Mouse (Mus musculus) G1E (cell line): ENCODE results near the gene Tango6. TPM values are rescaled to one million over a fixed set of nuclear protein-coding genes. Genes with fewer than 3 reads are reported as not detected.
"Not testable (repeated sequence)": the region's sequence is repeated elsewhere in the genome, so short reads cannot be mapped to it uniquely, and the experiment has no call there.

Source experiments
- ATAC-seq: 2 replicates; pipeline ENCODE4 v1.8.0; 2016; ENCODE audit warnings: mild to moderate bottlenecking; ENCODE audit not compliant: insufficient number of reproducible peaks, poor library complexity, low FRiP score, severe bottlenecking; ENCODE audit errors: extremely low read depth
- DNase-seq: peaks from one replicate; pipeline ENCODE4 v3.0.0; 2012; ENCODE audit warnings: low spot score
- H3K27me3 ChIP-seq: 2 replicates; pipeline ENCODE4 v1.6.1; 2012; ENCODE audit warnings: mild to moderate bottlenecking, low read length, inconsistent platforms; ENCODE audit not compliant: insufficient read depth
- H3K36me3 ChIP-seq: replicated peaks from 2 replicates; pipeline ENCODE3; 2012; ENCODE audit warnings: mild to moderate bottlenecking, inconsistent platforms
- H3K4me1 ChIP-seq: 2 replicates; pipeline ENCODE4 v1.6.1; 2012; ENCODE audit warnings: low read depth, low read length, inconsistent platforms, mixed read lengths; ENCODE audit not compliant: insufficient read depth
- H3K4me3 ChIP-seq: 2 replicates; pipeline ENCODE4 v1.5.1; 2012; ENCODE audit warnings: low read depth, mild to moderate bottlenecking, inconsistent platforms, low read length, moderate library complexity, mixed read lengths
- H3K9me3 ChIP-seq: replicated peaks from 2 replicates; pipeline ENCODE4 v1.6.1; 2012; ENCODE audit warnings: inconsistent platforms
- CTCF ChIP-seq: IDR thresholded peaks from 2 replicates; pipeline ENCODE4 v1.5.1; 2012; ENCODE audit warnings: low read depth, low read length, inconsistent platforms, mixed read lengths
- GATA1 ChIP-seq: IDR thresholded peaks from 2 replicates; pipeline ENCODE4 v1.6.1; 2012; ENCODE audit warnings: borderline replicate concordance, low read length, inconsistent platforms, mixed read lengths
- GATA2 ChIP-seq: IDR thresholded peaks from 2 replicates; pipeline ENCODE4 v1.6.1; 2012; ENCODE audit warnings: low read depth, low read length, inconsistent platforms, borderline replicate concordance
- POLR2AphosphoS5 ChIP-seq: IDR thresholded peaks from 2 replicates; pipeline ENCODE4 v1.6.1; 2012; ENCODE audit warnings: low read depth, low read length, inconsistent platforms; ENCODE audit not compliant: insufficient replicate concordance
- TAL1 ChIP-seq: conservative IDR thresholded peaks from 2 replicates; pipeline ENCODE4 v1.6.1; 2012; ENCODE audit warnings: low read depth, low read length, inconsistent platforms, mixed read lengths
- polyA plus RNA-seq: library from polyadenylated mRNA; stranded (reverse); fragments of >175 nt; gene quantifications from 2 replicates; pipeline ENCODE4 v1.2.3, GENCODE M21; 2012
- total RNA-seq, 2 experiments: library from RNA; stranded (forward) in 1 of 2; stranded (reverse) in 1 of 2; fragments of 200-1000 nt in 1 of 2; fragments of >200 nt in 1 of 2; fragmentation: Nextera tagmentation in 1 of 2; gene quantifications; 2 replicates each; pipeline ENCODE4 v1.2.3; 2014 to 2017

Gene Tango6
- total and polyA plus RNA-seq, 3 experiments, result 2.0 to 6.5 (median 2.7) TPM

DNA sequence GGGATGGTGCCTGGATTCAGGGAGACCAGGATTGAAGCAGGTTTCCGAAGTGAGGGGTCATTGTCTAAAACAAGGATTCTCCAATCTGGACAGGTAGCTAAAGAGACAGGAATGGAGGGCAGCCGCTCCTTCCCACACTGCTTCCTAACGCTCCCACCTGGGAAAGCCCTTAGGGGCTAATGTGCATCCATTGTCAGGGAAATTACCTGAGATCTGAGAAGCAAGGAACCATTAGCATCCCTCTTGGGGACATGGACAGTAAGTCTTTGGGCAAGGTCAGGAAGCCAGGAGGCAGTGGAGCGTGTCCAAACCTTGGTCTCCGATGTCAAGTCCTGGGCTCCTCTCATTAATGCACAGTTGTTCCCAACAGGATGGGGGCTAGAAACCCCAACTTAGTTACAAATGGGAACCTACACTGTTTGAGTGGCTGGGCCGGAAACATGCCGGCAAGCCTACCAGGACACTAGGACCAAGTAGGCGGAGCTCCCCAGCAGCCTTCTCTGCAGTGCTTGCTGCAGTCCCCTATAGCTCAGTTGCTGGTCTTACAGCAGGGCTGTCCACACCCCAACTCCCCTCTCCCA lies 189.7 kb downstream of the Tango6 start:
- Histone ChIP-seq H3K4me3 (no peak overlapping the region), H3K4me1 (no peaks in the 10 kb centered on the region), H3K36me3 (peaks cover 51% of the 10 kb centered on the region), H3K9me3 (no peaks in the 10 kb centered on the region), H3K27me3 (peaks cover 48% of the 10 kb centered on the region)
- no peak for ATAC-seq
- TF ChIP-seq CTCF (no peak), TAL1 (no peak), POLR2AphosphoS5 (no peak), GATA2 (no peak), GATA1 (no peak)
- no peak for DNase-seq

DNA sequence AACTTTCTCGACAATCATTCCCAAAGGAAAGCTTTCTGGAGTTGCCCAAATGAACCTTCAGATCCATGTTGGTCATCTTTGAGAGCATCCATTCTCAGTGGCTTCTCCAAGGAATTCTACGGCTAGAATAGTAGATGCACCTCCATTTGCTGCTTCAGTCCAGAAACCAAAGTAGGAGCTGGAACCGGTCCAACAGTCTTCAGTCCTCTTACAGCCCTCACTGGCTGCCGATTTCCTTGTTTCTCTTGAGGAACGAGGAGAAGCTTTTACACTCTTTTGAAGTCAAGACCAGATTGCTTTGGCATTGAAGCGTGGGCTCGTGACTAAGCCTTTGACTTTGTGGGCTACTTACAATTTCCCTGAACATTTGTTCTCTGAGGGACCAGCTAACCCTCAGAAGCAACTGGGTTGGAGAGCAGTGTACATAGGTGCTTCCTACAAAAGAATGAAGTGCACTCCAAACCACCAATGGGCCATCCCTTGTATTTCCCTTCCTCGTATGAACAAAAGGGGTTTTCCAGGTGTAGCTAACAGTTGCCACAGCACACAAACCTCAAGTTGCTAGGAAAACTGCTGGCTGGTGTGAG lies 197.3 kb downstream of the Tango6 start:
- ATAC-seq (no peak), DNase-seq (no peak)
- H3K36me3 ChIP-seq, result peaks cover 97% of the 10 kb centered on the region
- no peaks in the 10 kb centered on the region for H3K27me3 ChIP-seq
- H3K4me1 ChIP-seq, result no peaks in the 10 kb centered on the region
- H3K4me3 ChIP-seq, result no peak overlapping the region
- TF ChIP-seq TAL1 (no peak), GATA2 (no peak), POLR2AphosphoS5 (no peak), GATA1 (no peak), CTCF (no peak)
- H3K9me3 ChIP-seq, result no peaks in the 10 kb centered on the region

DNA sequence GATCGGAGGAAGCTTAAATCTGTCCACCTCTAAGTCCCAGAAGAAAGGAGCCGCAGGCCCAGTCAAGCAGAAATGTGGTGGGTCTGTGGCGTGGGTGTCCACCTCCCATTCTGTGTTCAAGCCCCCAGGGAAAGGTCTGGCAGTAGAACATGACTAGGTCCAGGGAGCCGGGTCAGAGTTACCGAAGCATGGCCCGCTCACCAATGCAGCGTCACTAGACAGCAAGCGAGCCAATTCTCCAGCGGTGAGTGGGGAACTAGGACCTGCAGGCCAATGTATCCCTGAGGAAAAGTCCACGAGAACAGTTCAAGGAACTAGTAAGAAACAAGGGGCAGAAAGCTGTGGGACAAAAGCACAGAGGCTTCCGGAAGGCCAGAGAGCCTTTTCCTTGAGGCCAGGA lies 201.2 kb downstream of the Tango6 start:
- H3K9me3 ChIP-seq, H3K27me3 ChIP-seq, DNase-seq, H3K4me3 ChIP-seq, ATAC-seq: not testable (repeated sequence)
- peaks cover 12% of the 10 kb centered on the region for H3K4me1 ChIP-seq
- H3K36me3 ChIP-seq, result peaks cover 92% of the 10 kb centered on the region

DNA sequence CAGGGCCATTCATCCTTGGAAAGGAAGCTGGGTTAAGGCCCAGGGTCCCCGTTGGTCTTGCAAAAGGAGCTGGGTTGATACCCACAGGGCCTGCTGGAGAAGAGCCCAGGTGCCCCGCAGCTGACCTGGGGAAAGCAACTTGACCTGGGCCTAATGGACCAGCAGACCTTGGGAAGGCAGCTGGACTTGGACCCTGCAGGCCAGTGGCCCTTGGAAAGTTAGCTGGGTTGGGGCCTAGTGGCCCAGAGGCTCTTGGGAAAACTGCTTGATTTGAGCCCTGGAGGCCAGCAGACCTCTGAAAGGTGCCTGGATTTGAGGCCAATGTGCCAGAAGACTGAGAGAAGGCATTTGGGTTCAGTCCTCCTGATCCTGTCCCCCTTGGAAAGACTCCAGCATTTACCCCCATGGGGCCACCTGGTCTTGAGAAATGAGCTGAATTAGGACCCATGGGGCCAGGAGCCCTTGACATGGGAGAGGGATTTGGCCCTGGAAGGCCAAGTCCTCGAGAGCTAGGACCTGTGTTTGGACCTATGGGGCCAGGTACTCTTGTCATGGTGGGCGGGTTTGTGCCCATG lies 202.0 kb downstream of the Tango6 start:
- not testable (repeated sequence) for DNase-seq, H3K27me3 ChIP-seq, ATAC-seq, H3K4me3 ChIP-seq, H3K9me3 ChIP-seq
- Histone ChIP-seq H3K36me3 (peaks cover 92% of the 10 kb centered on the region), H3K4me1 (peaks cover 19% of the 10 kb centered on the region)

DNA sequence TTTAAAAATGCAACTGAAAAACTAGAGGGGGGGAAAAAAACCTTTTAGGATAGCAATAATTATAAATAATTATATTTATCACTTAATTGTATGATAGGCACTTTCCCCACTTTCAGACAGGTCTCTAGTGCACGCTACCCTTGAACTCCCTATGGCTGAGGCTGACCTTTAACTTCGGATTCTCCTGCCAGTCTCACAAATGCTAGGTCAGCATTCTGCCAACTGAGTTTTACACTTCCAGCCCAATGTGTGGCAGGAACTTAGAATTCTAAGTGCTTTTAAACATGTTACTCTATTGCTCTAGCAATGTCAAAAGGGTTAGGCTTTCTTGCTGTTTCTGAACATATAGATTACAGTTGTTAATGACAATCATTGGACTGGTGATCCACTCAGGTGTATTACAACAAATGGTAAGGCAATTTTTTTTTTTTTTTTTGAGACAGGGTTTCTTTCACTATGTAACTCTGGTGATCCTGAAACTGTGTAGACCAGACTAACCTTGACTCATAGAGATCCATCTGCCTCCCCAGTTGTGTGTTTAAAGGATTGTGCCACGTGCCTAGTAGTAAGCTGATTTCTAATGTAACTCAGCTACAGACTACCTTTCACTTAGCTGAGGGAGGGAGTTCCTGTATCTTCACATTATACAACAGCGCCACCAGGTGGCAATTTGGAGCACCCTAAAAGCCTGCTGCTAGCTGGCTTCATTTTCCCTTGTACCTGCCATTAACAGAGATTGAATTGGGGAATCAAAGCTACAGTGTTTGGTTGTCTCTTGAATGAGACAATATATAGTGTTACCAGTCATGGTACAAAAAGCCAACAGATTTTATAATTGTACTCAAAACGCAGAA lies 204.7 kb downstream of the Tango6 start:
- ATAC-seq (no peak), DNase-seq (peak; percentile 52)
- Histone ChIP-seq H3K4me3 (no peak overlapping the region), H3K27me3 (no peaks in the 10 kb centered on the region), H3K36me3 (peaks cover 74% of the 10 kb centered on the region), H3K9me3 (no peaks in the 10 kb centered on the region), H3K4me1 (peaks cover 29% of the 10 kb centered on the region)
- TF ChIP-seq POLR2AphosphoS5 (no peak), GATA2 (no peak), TAL1 (no peak), GATA1 (no peak), CTCF (peak; percentile 74)

DNA sequence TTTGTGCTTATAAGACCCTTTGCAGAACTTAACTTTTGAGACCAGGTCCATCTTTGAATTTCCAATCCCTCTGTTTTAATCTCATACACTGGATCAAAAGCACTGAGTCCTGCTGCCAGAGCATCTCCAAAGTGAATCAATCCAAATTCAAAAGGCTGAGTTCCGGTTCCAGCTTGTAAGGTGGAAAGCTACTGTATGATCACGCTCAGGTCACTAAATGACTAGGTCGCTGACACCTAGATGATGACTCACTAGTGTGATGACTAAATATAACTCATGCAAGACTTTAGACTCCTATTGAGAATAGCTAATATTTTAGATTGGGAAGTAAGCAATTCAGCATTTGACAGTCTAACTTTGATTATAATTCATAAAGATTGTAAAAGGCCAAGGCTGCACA lies 205.9 kb downstream of the Tango6 start:
- Histone ChIP-seq H3K4me1 (peaks cover 29% of the 10 kb centered on the region), H3K36me3 (peaks cover 62% of the 10 kb centered on the region), H3K9me3 (no peaks in the 10 kb centered on the region), H3K4me3 (no peak overlapping the region), H3K27me3 (no peaks in the 10 kb centered on the region)
- DNase-seq (no peak), ATAC-seq (no peak)
- no peak for TF ChIP-seq GATA2
- no peak for TF ChIP-seq POLR2AphosphoS5
- TF ChIP-seq TAL1, result no peak
- TF ChIP-seq CTCF, result no peak
- no peak for TF ChIP-seq GATA1
